Mouse (Mus musculus) layer of hippocampus, adult 2 months (tissue): Measurements from ENCODE around the gene Zdhhc14. TPM values are rescaled to one million over a fixed set of nuclear protein-coding genes. Genes with fewer than 3 reads are reported as not detected.

ENCODE experiments used
- DNase-seq, 2 experiments: peaks; one replicate each; pipeline ENCODE4 v3.0.0; 2022; ENCODE audit warnings: low spot score in 2 of 2
- H3K27ac ChIP-seq: fragments of 200-600 bp; 2 replicates; pipeline ENCODE4 v1.8.1; 2022
- H3K4me3 ChIP-seq: fragments of 200-600 bp; 2 replicates; pipeline ENCODE4 v1.8.1; 2022; ENCODE audit warnings: mild to moderate bottlenecking
- CTCF ChIP-seq: fragments of 200-600 bp; conservative IDR thresholded peaks from 2 replicates; pipeline ENCODE4 v1.8.1; 2022; ENCODE audit warnings: antibody characterized with exemption, mild to moderate bottlenecking, moderate library complexity
- total RNA-seq, 2 experiments: library from RNA; stranded (reverse); gene quantifications; 2 replicates each; pipeline ENCODE4 v1.2.3; 2021

The Zdhhc14 gene
- total RNA-seq, 2 experiments from 2014 or later = 40.6 to 48.6 TPM

- Histone ChIP-seq H3K4me3 (no peak overlapping the region), H3K27ac (no peak overlapping the region)
- no peak for DNase-seq
- TF ChIP-seq CTCF = no peak
These were observed 195.5 kb downstream of the Zdhhc14 start for GRCm38 (mm10) chr17:5687810-5688209.

GRCm38 (mm10) chr17:5688222-5688621 lies 195.9 kb downstream of the Zdhhc14 start:
- Histone ChIP-seq H3K4me3 (no peak overlapping the region), H3K27ac (no peak overlapping the region)
- TF ChIP-seq CTCF = no peak
- no peak for DNase-seq

GRCm38 (mm10) chr17:5688669-5689068 lies 196.3 kb downstream of the Zdhhc14 start:
- no peak overlapping the region for H3K27ac ChIP-seq
- TF ChIP-seq CTCF = no peak
- DNase-seq = no peak
- no peak overlapping the region for H3K4me3 ChIP-seq

- Histone ChIP-seq H3K27ac (no peak overlapping the region), H3K4me3 (no peak overlapping the region)
- peak; percentile 61 for TF ChIP-seq CTCF
- no peak for DNase-seq
These were observed 198.6 kb downstream of the Zdhhc14 start for GRCm38 (mm10) chr17:5690746-5691535.

GRCm38 (mm10) chr17:5692661-5693060 lies 200.3 kb downstream of the Zdhhc14 start:
- H3K27ac ChIP-seq = no peak overlapping the region
- TF ChIP-seq CTCF = no peak
- DNase-seq = no peak

GRCm38 (mm10) chr17:5693256-5693655 lies 200.9 kb downstream of the Zdhhc14 start:
- H3K27ac ChIP-seq = no peak overlapping the region
- no peak overlapping the region for H3K4me3 ChIP-seq
- no peak for DNase-seq
- TF ChIP-seq CTCF = no peak

More at GRCm38 (mm10) chr17:5692661-5693060, 200.3 kb downstream of the Zdhhc14 start:
- H3K4me3 ChIP-seq = no peak overlapping the region

GRCm38 (mm10) chr17:5698447-5699096 lies 206.2 kb downstream of the Zdhhc14 start:
- no peak for DNase-seq
- no peak for TF ChIP-seq CTCF
- H3K4me3 ChIP-seq = no peak overlapping the region
- peak overlapping the region; percentile 28; the same call in 1 of the 2 replicates for H3K27ac ChIP-seq

- no peak for DNase-seq
- no peak for TF ChIP-seq CTCF
- H3K27ac ChIP-seq = peak overlapping the region; percentile 69
- no peak overlapping the region for H3K4me3 ChIP-seq
These were observed 218.2 kb downstream of the Zdhhc14 start for GRCm38 (mm10) chr17:5710320-5711104.

GRCm38 (mm10) chr17:5711861-5712260 lies 219.5 kb downstream of the Zdhhc14 start:
- peak in 1 of 2 experiments; percentile 29 for DNase-seq
- Histone ChIP-seq H3K27ac (peak overlapping the region; percentile 69), H3K4me3 (no peak overlapping the region)
- TF ChIP-seq CTCF = no peak

GRCm38 (mm10) chr17:5713141-5713540 lies 220.8 kb downstream of the Zdhhc14 start:
- peak overlapping the region; percentile 53; the same call in 1 of the 2 replicates for H3K27ac ChIP-seq
- DNase-seq = no peak
- TF ChIP-seq CTCF = no peak
- no peak overlapping the region for H3K4me3 ChIP-seq

- TF ChIP-seq CTCF = no peak
- Histone ChIP-seq H3K27ac (no peak overlapping the region), H3K4me3 (no peak overlapping the region)
- no peak for DNase-seq
These were observed 224.6 kb downstream of the Zdhhc14 start for GRCm38 (mm10) chr17:5716912-5717311.

- no peak overlapping the region for H3K4me3 ChIP-seq
- TF ChIP-seq CTCF = no peak
- DNase-seq = no peak
These were observed 226.5 kb downstream of the Zdhhc14 start for GRCm38 (mm10) chr17:5718768-5719387.

More at GRCm38 (mm10) chr17:5718768-5719387, 226.5 kb downstream of the Zdhhc14 start:
- H3K27ac ChIP-seq = no peak overlapping the region
